Mouse (Mus musculus): Measurements from ENCODE around the gene Amotl1. TPM values are rescaled to one million over a fixed set of nuclear protein-coding genes. Genes with fewer than 3 reads are reported as not detected.
"Not testable (repeated sequence)": the region's sequence is repeated elsewhere in the genome, so short reads cannot be mapped to it uniquely, and the experiment has no call there.

Gene Amotl1
- total RNA-seq, 2 experiments from 2014 or later, result 21.6 to 23.4 TPM

DNA sequence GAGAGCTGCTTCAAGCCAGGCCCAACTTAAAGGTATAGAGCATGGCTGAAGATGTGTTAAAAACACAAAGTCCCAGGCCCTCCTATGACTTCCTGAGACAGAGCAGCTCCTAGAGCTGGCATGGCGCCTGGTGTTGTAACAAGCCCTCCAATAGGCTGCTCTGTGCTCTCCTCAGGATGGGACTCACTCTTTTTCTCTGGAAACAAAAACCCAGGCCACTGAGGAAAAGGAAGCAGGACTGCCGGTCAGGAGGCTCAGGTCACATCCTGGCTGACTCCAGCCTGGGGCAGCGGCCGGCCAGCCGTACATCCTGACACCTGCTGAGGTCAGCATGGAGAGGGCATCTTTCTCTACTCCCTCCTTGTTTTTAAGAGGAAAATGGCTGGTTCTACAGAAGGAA lies 36.3 kb downstream of the Amotl1 start:
- peak; percentile 40 for DNase-seq
- intact Hi-C loops (cut with DNase I), result loop anchor here (2.0 kb wide), 1 partner anchor 20 kb away; no protein-coding TSS in a partner anchor

DNA sequence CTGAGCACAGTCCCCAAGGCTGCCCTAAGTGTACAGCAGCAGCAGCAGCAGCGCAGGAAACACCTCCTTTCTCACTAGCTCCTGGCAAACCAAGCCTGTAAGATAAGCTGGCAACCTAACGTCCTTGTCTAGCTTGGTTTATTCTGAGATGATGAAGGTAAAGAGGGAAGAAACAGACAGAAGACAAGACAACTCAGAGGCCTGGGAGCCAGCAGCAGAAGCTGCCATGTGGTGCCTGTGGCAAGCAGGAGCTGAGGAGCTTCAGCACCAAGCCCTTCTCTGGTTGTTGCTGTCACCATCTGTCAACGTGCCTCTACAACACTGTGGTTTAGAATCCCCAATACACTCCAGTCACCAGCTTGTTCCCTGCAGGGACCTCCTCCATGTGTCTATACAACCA lies 37.4 kb downstream of the Amotl1 start:
- intact Hi-C loops (cut with DNase I), result no loop called here
- no peak for DNase-seq

DNA sequence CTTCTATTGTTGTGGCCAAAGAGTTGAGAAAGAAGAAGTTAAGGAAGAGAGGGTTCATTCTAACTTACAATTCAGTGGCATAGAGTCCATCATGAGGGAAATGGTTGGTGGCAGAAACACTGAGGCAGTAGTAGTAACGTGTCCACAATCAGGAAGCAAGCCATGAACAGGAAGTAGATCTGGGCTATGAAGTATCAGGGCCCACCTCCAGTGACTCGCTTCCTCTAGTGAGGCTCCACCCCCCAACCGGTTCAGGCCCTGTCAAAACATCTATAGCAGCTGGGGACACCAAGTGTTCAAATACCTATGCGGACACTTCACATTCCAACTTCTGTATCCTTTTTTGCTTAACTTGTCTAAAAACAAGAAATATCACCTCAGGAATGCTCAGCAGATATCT lies 38.9 kb downstream of the Amotl1 start:
- intact Hi-C loops (cut with DNase I), result no loop called here
- no peak for DNase-seq

DNA sequence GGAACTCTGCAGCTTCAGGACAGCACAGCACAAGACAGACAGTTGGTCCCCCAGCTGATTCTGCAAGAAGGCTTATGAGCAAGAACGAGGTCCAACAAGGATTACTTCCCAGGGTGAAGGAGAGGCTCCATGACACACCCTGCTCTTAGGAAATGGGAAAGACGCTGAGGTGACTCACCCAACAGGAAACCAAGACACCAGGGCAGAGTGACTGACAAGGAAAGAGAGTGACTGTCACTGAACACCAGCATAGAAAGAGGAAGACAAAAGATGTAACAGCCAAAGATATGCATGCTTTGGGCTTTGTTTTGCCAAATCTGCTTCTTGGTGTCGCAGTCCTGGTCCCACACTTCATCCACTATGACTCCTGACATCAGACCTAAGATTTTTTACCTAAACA lies 40.5 kb downstream of the Amotl1 start:
- intact Hi-C loops (cut with DNase I), result no loop called here
- no peak for DNase-seq

DNA sequence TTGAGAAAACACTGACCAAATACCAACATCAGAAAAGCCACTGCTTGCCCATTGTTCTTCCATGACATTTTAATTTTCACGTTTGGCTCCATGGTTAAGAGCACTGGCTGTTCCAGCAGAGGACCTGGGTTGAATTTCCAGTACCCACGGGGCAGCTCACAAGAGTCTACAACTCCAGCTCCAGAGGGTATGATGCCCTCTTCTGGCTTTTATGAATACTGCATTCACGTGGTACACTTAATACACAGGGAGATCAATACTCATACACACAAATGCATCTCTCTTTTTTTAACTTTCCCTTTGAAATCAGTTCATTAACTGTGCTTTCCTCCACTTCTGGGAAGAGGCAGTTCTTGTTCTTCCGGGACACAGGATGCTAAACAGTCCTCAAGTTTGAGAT lies 41.4 kb downstream of the Amotl1 start:
- no peak for DNase-seq
- intact Hi-C loops (cut with DNase I), result no loop called here

DNA sequence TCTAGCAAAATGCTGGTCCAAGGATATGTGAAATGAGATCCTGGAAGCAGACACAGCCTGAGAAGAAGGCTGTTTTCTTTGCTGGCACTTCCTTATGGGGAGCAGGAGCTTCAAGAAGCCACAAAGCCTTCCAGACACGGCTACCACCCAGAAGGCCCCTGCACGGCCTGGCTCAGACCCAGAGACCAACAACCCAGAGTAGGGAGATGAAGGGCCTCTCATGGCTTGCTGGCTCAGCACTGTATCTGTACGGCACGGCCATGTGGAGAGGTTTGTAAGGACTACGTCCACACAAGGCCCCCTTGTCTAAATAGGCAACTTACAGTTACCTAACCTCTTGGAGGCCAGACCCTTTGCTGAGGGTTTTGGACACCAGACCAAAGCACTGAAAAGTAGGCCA lies 45.1 kb downstream of the Amotl1 start:
- intact Hi-C loops (cut with DNase I), result no loop called here
- DNase-seq, result no peak

DNA sequence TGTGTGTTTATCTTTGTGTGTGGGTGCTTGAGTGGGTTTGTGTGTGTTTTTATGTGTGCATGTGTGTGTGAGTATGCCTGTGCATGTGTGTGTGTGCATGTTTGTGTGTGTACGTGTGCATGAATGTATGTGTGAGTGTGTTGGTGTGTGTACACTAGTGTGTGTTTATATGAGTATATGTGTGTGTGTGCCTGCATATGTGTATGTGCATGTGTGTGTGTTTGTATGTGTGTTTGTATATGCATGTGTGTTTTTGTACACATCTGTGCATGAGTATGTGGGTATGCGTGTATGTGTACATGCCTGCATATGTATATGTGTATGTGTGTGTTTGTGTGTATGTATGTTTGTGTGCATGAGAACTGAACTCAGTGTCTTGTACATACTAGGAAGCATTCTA lies 46.7 kb downstream of the Amotl1 start:
- intact Hi-C loops (cut with DNase I), result no loop called here
- DNase-seq, result no peak

DNA sequence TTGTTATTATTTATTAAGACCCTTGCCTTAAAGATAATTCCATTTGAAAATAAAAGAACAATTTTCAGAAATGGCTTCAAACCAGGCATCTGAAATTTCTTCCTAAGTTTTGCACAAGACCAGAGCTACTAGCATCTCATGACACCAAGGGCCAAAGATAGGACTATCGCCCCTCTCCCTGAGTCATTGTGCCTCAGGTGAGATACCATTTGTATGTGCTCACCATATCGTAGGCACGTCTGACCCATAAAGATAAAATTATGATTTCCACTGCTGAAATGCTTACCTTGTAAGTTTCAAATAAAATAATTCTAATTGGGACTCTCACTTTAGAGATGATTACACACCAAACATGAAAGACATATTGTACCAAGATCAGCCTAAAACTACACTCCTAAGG lies 47.4 kb downstream of the Amotl1 start:
- intact Hi-C loops (cut with DNase I), result no loop called here
- no peak for DNase-seq

DNA sequence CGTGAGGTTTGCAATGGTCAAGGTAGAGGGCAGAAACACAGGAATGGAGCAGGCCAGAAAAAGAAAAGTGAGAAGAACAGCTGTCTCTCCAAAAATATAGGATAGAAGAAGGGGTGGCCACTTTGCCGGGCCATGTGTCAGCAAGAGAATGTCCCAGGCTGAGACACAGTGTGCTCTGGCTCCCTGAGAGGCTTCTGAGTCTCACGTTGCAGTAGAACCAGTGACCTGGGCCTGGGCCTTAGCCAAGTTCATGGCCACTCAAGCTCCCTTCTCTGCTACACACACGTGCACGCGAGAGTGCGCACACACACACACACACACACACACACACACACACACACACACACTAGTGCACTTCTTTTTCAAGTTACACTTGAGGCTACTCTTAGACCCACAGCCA lies 48.0 kb downstream of the Amotl1 start:
- DNase-seq, result no peak
- intact Hi-C loops (cut with DNase I), result no loop called here

DNA sequence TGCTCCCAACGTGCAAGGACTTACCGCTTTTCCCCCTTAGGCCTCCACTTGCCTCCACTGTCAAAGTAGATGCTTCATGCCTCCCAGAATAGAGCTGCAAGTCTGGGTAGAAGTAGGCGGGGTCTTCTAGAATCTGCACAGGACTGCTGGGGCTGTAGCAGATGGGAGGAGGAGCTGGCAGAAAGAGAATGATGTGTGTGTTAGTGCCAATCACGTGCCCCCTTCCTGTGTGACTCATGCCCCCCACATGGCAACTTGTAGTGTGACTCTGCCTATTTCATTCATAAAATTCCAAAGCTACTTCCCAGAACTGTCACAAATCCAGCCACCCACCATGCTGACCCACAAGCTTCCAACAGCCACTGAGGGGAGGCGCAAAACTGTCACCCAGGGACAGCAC lies 48.4 kb downstream of the Amotl1 start:
- intact Hi-C loops (cut with DNase I), result no loop called here

DNA sequence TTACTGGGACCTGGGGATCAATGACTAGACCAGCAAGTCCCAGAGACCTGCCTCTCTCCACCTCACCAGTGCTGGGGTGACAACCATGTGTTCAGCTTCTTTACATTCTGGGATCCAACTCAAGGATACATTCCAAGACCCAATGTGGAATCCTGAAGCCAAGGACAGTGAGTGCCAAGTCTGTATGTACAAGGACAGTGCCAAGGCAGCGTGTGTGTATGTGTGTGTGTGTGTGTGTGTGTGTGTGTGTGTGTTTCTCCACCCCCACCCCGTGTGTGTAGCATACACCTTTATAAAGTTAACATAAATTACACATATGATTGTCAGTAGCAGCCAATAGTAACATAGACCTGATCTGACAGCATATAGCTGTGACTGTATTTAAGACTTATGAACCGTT lies 49.0 kb downstream of the Amotl1 start:
- no peak for DNase-seq
- intact Hi-C loops (cut with DNase I), result no loop called here

More for the DNA sequence above, 48.4 kb downstream of the Amotl1 start:
- no peak for DNase-seq

DNA sequence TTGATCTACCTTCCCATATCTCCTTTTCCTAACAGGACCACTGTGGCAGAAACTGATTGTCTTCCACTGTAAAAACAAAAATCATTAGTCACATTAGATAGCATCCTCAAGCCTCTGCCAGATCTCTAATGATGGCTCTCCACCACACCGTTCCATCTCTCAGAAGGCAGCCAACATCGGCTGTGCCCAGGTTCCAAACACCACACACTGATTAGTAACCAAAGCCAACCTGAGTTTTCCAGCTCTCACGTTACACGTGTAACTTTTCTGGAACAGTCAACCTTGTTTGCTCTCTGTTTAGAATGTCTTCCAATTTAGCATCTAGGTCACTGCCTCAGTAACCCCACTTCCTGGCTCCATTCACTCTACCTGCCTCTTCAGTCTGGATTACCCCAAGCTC lies 51.0 kb downstream of the Amotl1 start:
- intact Hi-C loops (cut with DNase I), result no loop called here
- DNase-seq, result no peak

DNA sequence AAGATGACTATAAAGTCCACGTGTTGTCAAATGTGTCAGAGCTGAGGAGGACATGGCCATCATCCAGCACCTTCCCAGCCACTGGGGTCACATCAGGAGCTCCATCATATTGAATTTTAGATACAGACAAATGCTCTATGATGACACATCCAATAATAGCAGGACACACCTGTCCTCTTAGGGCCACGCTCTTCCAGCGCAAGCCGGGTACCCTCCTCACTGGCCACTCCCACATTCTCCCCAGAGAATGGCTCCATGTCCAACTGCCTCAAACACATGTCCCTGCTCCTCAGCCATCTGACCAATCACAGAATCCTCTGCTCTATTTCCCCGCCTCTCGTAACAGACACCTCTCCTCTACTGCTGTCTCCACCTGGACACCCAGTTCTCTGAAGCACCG lies 54.2 kb downstream of the Amotl1 start:
- intact Hi-C loops (cut with DNase I), result no loop called here
- no peak for DNase-seq

DNA sequence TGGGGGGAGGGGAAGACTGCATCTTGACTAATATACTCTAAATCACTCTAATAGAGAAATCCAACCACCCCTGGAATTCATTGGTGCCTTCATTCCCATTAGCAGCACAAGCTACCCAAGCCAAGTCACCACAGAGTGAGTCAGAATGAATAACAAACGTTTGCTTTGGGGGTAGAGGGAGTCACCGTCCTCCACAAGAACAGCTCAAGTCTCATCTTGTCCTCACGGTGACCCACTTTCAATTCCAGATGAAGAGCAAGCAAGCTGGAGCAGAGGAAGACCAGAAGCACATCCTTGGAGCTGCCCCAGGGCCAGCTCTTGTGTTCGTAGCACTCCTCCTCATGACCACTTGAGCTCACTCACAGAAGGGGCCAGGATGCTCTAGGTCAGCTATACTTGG lies 56.2 kb downstream of the Amotl1 start:
- no peak for DNase-seq
- intact Hi-C loops (cut with DNase I), result no loop called here

DNA sequence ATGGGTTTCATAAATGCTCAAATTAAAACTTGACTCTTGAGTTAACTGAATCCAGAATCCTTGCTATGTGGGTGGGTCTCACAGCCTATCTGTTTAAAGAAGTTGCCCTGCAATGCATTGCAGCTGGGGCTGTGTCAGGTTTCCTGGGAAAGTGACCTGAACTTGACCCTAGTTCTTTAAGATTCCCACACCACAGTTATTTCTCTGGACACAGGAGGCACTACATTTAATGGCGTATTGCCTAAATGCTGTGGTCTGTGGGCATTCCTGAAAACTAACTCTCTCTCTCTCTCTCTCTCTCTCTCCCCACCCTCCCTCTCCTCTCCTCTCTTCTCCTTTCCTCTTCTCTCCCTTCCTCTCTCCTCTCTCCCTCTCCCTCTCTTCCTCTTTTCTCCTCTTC lies 59.2 kb downstream of the Amotl1 start:
- no peak for DNase-seq
- intact Hi-C loops (cut with DNase I), result no loop called here

DNA sequence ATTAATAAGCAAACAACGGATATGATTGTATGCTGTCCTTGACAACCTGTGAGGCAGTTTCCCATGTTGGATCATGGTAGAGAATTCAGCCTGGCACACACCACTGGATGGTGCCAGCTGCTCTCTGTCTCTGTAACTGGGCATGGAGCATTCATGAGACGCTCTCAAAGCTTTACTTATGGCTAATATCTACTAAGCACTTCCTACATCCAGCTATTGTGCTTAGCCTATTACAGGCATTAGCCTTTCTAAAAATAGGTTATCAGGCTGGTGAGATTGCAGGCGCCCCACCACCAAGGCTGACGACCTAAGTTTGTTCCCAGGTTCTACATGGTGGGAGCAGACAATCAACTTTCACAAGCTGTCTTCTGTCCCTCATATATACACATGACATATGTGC lies 65.9 kb downstream of the Amotl1 start:
- DNase-seq, result no peak
- intact Hi-C loops (cut with DNase I), result no loop called here

DNA sequence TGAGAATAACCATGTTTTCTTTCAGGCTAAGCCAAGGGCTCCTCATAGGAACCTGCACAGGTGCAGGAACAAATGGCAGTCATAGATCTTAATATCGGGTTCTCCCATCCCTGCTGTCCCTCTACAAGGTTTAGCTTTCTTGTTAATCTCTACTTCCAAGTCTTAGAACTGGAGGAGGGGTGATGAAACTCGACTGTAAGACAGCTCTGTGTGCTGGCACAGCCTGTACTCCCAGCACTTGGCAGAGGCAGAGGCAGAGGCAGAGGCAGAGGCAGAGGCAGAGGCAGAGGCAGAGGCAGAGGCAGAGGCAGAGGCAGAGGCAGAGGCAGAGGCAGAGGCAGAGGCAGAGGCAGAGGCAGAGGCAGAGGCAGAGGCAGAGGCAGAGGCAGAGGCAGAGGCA lies 68.5 kb downstream of the Amotl1 start:
- DNase-seq; intact Hi-C loops (cut with DNase I): not testable (repeated sequence)

DNA sequence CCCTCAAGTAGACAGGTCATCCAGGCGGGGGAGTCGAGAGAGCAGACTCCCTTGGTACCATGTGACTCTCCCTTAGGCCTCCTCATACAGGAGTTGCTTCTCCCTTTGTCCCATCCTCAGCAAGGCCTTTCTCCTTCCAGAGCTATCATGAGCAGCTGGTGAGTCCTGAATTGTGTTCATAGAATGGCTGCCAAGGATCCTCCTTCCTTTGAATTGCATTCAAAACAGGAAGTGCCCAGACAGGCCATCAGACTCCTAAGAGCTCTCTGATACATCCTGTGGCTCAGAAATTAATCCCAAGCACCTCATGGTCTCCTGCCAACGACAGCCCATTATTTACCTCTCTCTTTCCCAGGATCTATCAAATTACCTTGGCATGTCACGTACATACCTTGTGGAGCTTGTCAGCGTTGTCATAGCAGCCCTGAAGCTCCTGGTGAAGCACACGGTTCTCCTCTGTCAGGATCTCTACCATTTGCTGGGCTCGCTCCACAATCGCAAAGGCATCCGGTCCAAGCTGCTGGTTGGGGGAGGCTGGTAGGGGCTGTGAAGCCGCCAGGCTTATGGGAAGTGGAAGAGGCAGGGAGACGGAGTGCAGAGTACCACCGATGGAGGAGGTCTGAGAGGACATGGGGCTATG lies 70.0 kb downstream of the Amotl1 start:
- DNase-seq, result no peak
- intact Hi-C loops (cut with DNase I), result no loop called here

DNA sequence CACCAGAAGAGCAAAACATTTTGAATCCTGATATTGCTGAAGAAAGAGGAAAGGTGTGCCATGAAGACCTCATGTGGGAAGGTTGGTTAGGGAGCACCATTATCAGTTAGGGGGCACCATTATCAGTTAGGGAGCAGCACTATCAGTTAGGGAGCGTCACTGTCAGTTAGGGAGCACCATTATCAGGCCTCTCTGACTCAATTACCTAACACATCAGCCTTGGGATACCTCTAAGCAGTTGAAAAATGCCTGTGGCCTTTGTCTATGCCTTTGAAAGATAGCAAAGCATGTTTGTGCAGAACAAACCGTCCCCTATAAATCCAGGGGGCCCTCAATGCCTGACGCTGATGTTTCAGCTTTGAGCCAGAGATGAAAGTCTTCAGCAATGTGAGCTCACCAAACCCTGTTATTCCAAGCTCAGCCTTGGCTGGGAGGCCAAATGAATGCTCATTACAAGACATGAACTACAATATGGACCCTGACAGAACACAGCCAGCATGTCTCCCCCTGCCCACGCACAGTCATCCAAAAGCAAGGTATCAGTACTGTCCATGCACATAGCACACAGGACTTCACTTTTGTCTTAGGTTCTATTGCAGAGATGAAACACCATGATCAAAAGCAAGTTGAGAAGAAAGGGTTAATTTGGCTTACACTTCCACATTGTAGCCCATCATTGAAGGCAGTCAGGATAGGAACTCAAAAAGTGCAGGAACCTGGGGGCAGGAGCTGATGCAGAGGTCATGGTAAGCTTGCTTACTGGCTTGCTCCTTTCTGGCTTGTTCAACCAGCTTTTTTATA lies 75.5 kb downstream of the Amotl1 start:
- intact Hi-C loops (cut with DNase I), result no loop called here
- DNase-seq, result no peak

DNA sequence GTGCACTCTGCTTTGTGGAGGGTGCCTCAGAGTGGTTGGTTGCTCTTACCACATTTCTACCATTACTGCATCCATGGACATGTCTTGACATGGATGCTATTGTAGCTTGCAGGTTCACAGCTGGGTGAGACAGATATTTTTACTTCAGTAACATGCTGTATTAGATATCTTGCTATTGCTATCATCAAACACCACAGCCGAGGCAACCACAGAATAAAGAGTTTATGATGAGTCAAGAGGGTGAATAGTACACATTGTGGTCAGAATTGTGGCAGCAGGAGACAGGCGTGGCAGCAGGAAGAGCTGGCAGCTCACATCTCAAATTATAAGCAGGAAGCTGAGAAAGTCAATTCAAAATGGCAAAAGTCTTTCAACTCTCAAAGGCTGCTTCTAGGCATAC lies 76.4 kb downstream of the Amotl1 start:
- intact Hi-C loops (cut with DNase I), result no loop called here
- DNase-seq, result no peak

DNA sequence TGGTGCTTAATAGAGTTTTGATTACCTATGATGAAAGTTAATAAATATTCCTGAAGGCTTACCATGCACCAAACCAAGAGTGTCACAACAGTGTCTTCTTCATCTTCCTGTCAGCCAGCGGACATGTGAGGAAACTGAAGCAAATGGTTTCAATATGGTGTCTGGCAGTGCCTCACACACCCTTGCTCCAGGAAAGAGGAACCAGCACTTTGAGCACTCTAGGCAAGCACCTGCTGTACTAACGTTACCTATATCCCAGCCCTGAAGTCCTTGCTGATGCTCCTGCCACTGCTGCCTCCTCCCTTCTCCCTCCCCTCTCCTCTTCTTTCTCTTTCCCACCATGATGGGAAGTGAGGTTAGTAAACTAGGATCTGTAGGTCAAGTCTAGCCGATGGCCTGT lies 80.4 kb downstream of the Amotl1 start:
- intact Hi-C loops (cut with DNase I), result no loop called here
- DNase-seq, result no peak

DNA sequence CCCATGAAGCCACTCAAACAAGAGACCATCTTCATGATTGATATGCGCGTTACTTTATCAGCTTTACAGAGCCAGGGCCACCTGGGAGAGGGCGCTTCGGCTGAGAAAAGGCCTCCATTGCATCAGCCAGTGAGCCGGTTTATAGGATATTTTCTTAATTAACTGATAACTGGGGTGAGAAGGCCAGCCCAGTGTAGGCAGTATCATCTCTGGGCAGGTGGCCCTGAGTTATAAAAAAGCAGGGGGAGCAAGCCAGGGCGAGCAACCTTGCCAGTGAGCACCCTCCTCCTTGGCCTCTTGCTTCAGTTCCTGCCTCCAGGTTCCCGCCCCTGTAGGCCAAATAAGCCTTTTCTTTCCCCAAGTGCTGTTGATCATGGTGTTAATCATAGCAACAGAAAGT lies 81.5 kb downstream of the Amotl1 start:
- DNase-seq, result no peak
- intact Hi-C loops (cut with DNase I), result no loop called here

DNA sequence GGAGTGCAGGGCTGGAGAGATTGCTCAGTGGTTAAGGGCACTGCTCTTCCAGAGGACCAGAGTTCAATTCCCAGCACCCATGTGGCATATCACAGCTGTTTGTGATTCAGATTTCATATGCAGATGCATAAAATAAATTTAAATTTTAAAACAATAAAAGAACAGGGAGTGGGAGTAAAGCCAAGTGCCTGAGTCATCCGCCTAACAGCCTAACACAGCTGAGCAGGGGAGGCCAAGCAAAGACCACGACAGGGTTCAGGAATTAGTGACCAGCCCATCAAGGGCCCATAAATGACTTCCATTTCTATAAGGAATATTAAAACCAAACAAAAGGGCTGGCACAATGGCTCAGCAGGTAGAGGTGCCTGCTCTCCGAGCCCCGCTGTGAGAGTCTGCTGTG lies 84.3 kb downstream of the Amotl1 start:
- DNase-seq, result no peak
- intact Hi-C loops (cut with DNase I), result no loop called here

Measured in left cerebral cortex, postnatal 4 days (tissue).